Mouse (Mus musculus) neural tube, embryonic 12.5 days (tissue): ENCODE data around the gene Lypla2. TPM values are rescaled to one million over a fixed set of nuclear protein-coding genes. Genes with fewer than 3 reads are reported as not detected.

Experiments used
- ATAC-seq: fragments of 200-750 bp; cut with Nextera tagmentation; 2 replicates; pipeline ENCODE4 v1.8.0; 2017; ENCODE audit warnings: low read depth, mild to moderate bottlenecking, moderate TSS enrichment, moderate library complexity; ENCODE audit not compliant: low FRiP score
- H3K27ac ChIP-seq: fragments of 300-500 bp; sonication (generic); 2 replicates; pipeline ENCODE4 v1.5.1; 2016
- H3K27me3 ChIP-seq: fragments of 300-500 bp; sonication (generic); replicated peaks from 2 replicates; pipeline ENCODE4 v1.6.1; 2016; ENCODE audit warnings: mild to moderate bottlenecking
- H3K36me3 ChIP-seq: fragments of 300-500 bp; sonication (generic); 2 replicates; pipeline ENCODE4 v1.6.1; 2016; ENCODE audit warnings: mild to moderate bottlenecking
- H3K4me1 ChIP-seq: fragments of 300-500 bp; sonication (generic); 2 replicates; pipeline ENCODE4 v1.6.1; 2016
- H3K4me2 ChIP-seq: fragments of 300-500 bp; sonication (generic); replicated peaks from 2 replicates; pipeline ENCODE4 v1.6.1; 2016; ENCODE audit warnings: mild to moderate bottlenecking
- H3K4me3 ChIP-seq: fragments of 300-500 bp; sonication (generic); 2 replicates; pipeline ENCODE4 v1.5.1; 2016
- H3K9ac ChIP-seq: fragments of 300-500 bp; sonication (generic); 2 replicates; pipeline ENCODE4 v1.6.1; 2016; ENCODE audit warnings: mild to moderate bottlenecking
- H3K9me3 ChIP-seq: fragments of 300-500 bp; sonication (generic); 2 replicates; pipeline ENCODE4 v1.6.1; 2016; ENCODE audit warnings: mild to moderate bottlenecking
- WGBS: fragments of 180-500 bp; shearing (Covaris S2); methylation state at CpG from one replicate; pipeline ENCODE4 v1.1.7; 2016; 5-methylcytosine and 5-hydroxymethylcytosine counted together
- polyA plus RNA-seq: library from polyadenylated mRNA; unstranded; fragments of >200 nt; fragmentation: Nextera tagmentation; extraction: Ambion mirVana; gene quantifications from 2 replicates; pipeline ENCODE4 v1.2.1, GENCODE M21; 2016

Gene Lypla2
- polyA plus RNA-seq, 1 experiment from 2014 or later: 194 TPM

- Histone ChIP-seq H3K4me1 (peaks cover 27% of the 10 kb centered on the region), H3K9me3 (no peaks in the 10 kb centered on the region), H3K9ac (no peak overlapping the region), H3K27ac (no peak overlapping the region), H3K4me3 (no peak overlapping the region), H3K4me2 (no peak overlapping the region), H3K36me3 (peaks cover 55% of the 10 kb centered on the region), H3K27me3 (no peaks in the 10 kb centered on the region)
- ATAC-seq: no peak
- 95% methylated on average over 13 of the region's 13 CpGs for WGBS
Observed at GRCm38 (mm10) chr4:135969070-135969750, 3.2 kb downstream of the Lypla2 start.

- no peak for ATAC-seq
- no peak overlapping the region for H3K4me3 ChIP-seq
- no peaks in the 10 kb centered on the region for H3K27me3 ChIP-seq
- H3K4me2 ChIP-seq: no peak overlapping the region
- H3K27ac ChIP-seq: no peak overlapping the region
- no peaks in the 10 kb centered on the region for H3K9me3 ChIP-seq
- peaks cover 31% of the 10 kb centered on the region for H3K4me1 ChIP-seq
- WGBS: 73% methylated on average over 19 of the region's 19 CpGs
- peaks cover 53% of the 10 kb centered on the region for H3K36me3 ChIP-seq
- H3K9ac ChIP-seq: no peak overlapping the region
Observed at GRCm38 (mm10) chr4:135968271-135968869, 4.1 kb downstream of the Lypla2 start.

GRCm38 (mm10) chr4:135967086-135967760, 5.2 kb downstream of the Lypla2 start:
- Histone ChIP-seq H3K27ac (no peak overlapping the region), H3K9ac (no peak overlapping the region), H3K4me1 (peaks cover 33% of the 10 kb centered on the region), H3K36me3 (peaks cover 53% of the 10 kb centered on the region), H3K27me3 (no peaks in the 10 kb centered on the region), H3K4me2 (no peak overlapping the region), H3K4me3 (no peak overlapping the region), H3K9me3 (no peaks in the 10 kb centered on the region)
- no peak for ATAC-seq
- WGBS: 89% methylated on average over 18 of the region's 18 CpGs

- no peak for ATAC-seq
- WGBS: 93% methylated on average over 16 of the region's 16 CpGs
- Histone ChIP-seq H3K9ac (no peak overlapping the region), H3K4me2 (no peak overlapping the region), H3K27ac (no peak overlapping the region), H3K36me3 (peaks cover 53% of the 10 kb centered on the region), H3K27me3 (no peaks in the 10 kb centered on the region), H3K4me1 (peaks cover 24% of the 10 kb centered on the region), H3K4me3 (no peak overlapping the region), H3K9me3 (no peaks in the 10 kb centered on the region)
Observed at GRCm38 (mm10) chr4:135966283-135966682, 6.1 kb downstream of the Lypla2 start.

GRCm38 (mm10) chr4:135965113-135965512, 7.3 kb downstream of the Lypla2 start:
- Histone ChIP-seq H3K4me3 (no peak overlapping the region), H3K4me1 (peaks cover 15% of the 10 kb centered on the region), H3K27ac (no peak overlapping the region), H3K9me3 (no peaks in the 10 kb centered on the region), H3K4me2 (no peak overlapping the region), H3K9ac (no peak overlapping the region), H3K27me3 (no peaks in the 10 kb centered on the region), H3K36me3 (peaks cover 48% of the 10 kb centered on the region)
- no peak for ATAC-seq
- 87% methylated on average over 9 of the region's 9 CpGs for WGBS

- ATAC-seq: no peak
- H3K27me3 ChIP-seq: no peaks in the 10 kb centered on the region
- H3K4me2 ChIP-seq: peak overlapping the region; percentile 78
- peaks cover 47% of the 10 kb centered on the region for H3K36me3 ChIP-seq
- H3K4me3 ChIP-seq: peak overlapping the region; percentile 66
- H3K4me1 ChIP-seq: peaks cover 15% of the 10 kb centered on the region
- 6% methylated on average over 12 of the region's 12 CpGs for whole genome bisulfite sequencing
- no peaks in the 10 kb centered on the region for H3K9me3 ChIP-seq
- peak overlapping the region; percentile 82 for H3K9ac ChIP-seq
- H3K27ac ChIP-seq: no peak overlapping the region
Observed at GRCm38 (mm10) chr4:135964426-135964825, 8.0 kb downstream of the Lypla2 start.

GRCm38 (mm10) chr4:135963457-135964193, 8.8 kb downstream of the Lypla2 start, which contains the start of gene Gale:
TSS of gene Gale (plus strand) at chr4:135963727.
- under 1% methylated on average over 56 of the region's 56 CpGs for WGBS
- H3K36me3 ChIP-seq: peaks cover 47% of the 10 kb centered on the region

GRCm38 (mm10) chr4:135962946-135963345, 9.5 kb downstream of the Lypla2 start:
- Histone ChIP-seq H3K4me2 (peak overlapping the region; percentile 78), H3K9ac (peak overlapping the region; percentile 82), H3K27ac (peak overlapping the region; percentile 57; the same call in 1 of the 2 replicates), H3K4me1 (peaks cover 15% of the 10 kb centered on the region), H3K36me3 (peaks cover 42% of the 10 kb centered on the region), H3K9me3 (no peaks in the 10 kb centered on the region), H3K4me3 (peak overlapping the region; percentile 66), H3K27me3 (no peaks in the 10 kb centered on the region)
- no peak for ATAC-seq
- 7% methylated on average over 15 of the region's 15 CpGs for WGBS

More at GRCm38 (mm10) chr4:135963457-135964193, 8.8 kb downstream of the Lypla2 start, which contains the start of gene Gale:
- Histone ChIP-seq H3K9me3 (no peaks in the 10 kb centered on the region), H3K27ac (peak within 1 kb of the TSS; percentile 57; the same call in 1 of the 2 replicates), H3K4me2 (peak within 1 kb of the TSS; percentile 78), H3K27me3 (no peaks in the 10 kb centered on the region), H3K4me1 (peaks cover 15% of the 10 kb centered on the region), H3K9ac (peak within 1 kb of the TSS; percentile 82), H3K4me3 (peak within 1 kb of the TSS; percentile 66)
- peak; percentile 94 for ATAC-seq

- Histone ChIP-seq H3K4me3 (no peak overlapping the region), H3K4me2 (no peak overlapping the region; the same call in 1 of the 2 replicates), H3K27me3 (no peaks in the 10 kb centered on the region), H3K4me1 (peaks cover 15% of the 10 kb centered on the region), H3K36me3 (peaks cover 34% of the 10 kb centered on the region), H3K27ac (no peak overlapping the region), H3K9ac (no peak overlapping the region), H3K9me3 (no peaks in the 10 kb centered on the region)
- 91% methylated on average over 7 of the region's 7 CpGs for WGBS
- ATAC-seq: no peak
Observed at GRCm38 (mm10) chr4:135962198-135962597, 10.2 kb downstream of the Lypla2 start.

GRCm38 (mm10) chr4:135961709-135962108, 10.7 kb downstream of the Lypla2 start:
- H3K4me1 ChIP-seq: peaks cover 15% of the 10 kb centered on the region

GRCm38 (mm10) chr4:135960717-135961116, 11.7 kb downstream of the Lypla2 start:
- no peak overlapping the region for H3K9ac ChIP-seq
- no peak overlapping the region for H3K27ac ChIP-seq
- H3K4me1 ChIP-seq: peaks cover 15% of the 10 kb centered on the region
- 20% methylated on average over 5 of the region's 5 CpGs for WGBS
- no peaks in the 10 kb centered on the region for H3K27me3 ChIP-seq
- peaks cover 27% of the 10 kb centered on the region for H3K36me3 ChIP-seq
- H3K4me2 ChIP-seq: no peak overlapping the region
- H3K9me3 ChIP-seq: no peaks in the 10 kb centered on the region
- ATAC-seq: no peak
- no peak overlapping the region for H3K4me3 ChIP-seq

More at GRCm38 (mm10) chr4:135961709-135962108, 10.7 kb downstream of the Lypla2 start:
- Histone ChIP-seq H3K4me2 (no peak overlapping the region), H3K4me3 (no peak overlapping the region), H3K9me3 (no peaks in the 10 kb centered on the region), H3K27ac (no peak overlapping the region), H3K27me3 (no peaks in the 10 kb centered on the region), H3K36me3 (peaks cover 30% of the 10 kb centered on the region), H3K9ac (no peak overlapping the region)
- WGBS: 88% methylated on average over 5 of the region's 5 CpGs
- ATAC-seq: no peak
